Mouse (Mus musculus): ENCODE results near the gene Gfra1.

DNA sequence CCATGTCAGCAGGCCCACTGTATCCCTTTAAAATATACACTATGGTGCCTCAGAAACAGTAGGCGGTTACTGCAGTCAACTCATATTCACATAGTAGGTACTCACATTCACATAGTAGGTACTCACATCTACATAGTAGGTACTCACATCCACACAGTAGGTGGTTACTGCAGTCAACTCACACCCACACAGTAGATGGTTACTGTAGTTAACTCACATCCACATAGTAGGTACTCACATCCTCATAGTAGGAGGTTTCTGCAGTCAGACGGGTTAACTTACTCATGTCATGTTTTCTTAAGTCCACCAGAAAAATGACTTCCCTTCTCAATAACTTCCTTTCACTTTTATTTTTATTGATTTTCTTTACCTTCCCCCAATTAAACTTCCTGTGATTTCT, 30.8 kb downstream of the Gfra1 start:
- TF ChIP-seq CTCF (IDR thresholded peaks at IDR 0.05; ENCODE audit: extremely low read depth, insufficient read depth, low read length) (no peak), POLR2A (IDR thresholded peaks at IDR 0.05; ENCODE audit: extremely low read depth, insufficient read depth, low read length) (no peak)

Measured in cortical plate, adult 2 months (tissue).